Mouse (Mus musculus): ENCODE measurements around the gene Arhgap22. TPM values are rescaled to one million over a fixed set of nuclear protein-coding genes. Genes with fewer than 3 reads are reported as not detected.

The Arhgap22 gene
- polyA plus RNA-seq, 1 experiment from 2014 or later, result 6.7 TPM

DNA sequence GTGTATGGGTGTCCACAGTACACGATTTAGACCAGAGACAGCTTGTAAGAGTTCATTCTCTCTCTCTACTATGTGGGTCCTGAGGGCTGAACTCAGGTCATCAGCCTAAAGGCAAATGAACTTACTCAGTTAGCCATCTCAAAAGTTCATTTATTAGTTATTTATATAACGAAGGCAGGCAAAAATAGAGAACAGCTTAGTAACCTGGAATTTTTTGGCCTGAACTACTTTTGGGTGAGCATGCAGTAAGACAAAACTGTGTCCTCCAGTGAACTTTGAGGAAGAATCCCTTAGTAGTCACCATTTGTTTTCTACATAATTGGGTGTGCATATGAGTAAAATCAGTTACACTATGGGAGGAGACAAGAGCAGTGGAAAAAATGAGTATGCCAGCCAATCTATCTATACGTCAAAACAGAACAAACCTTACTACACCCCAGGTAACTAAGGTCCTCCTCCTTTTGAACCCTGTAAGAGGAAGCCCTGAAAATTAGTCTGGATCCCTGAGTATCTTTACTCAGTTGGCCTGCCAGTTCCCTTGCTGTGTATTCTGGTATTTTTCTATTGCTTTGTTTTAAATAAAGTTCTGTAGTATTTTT, 204.6 kb downstream of the Arhgap22 start:
- Histone ChIP-seq H3K27me3 (ENCODE audit: insufficient read depth, low read length) (no peaks in the 10 kb centered on the region), H3K4me3 (ENCODE audit: low read depth, low read length) (no peak overlapping the region), H3K36me3 (ENCODE audit: insufficient read depth) (no peaks in the 10 kb centered on the region), H3K9ac (no peak overlapping the region), H3K27ac (ENCODE audit: low read depth) (no peak overlapping the region), H3K9me3 (ENCODE audit: low read depth, low read length) (no peaks in the 10 kb centered on the region), H3K4me2 (no peak overlapping the region), H3K4me1 (ENCODE audit: insufficient read depth) (no peaks in the 10 kb centered on the region)
- TF ChIP-seq CTCF (IDR thresholded peaks at IDR 0.05; ENCODE audit: low read depth), result no peak
- no peak for ATAC-seq (ENCODE audit: insufficient read depth)
- WGBS, result 91% methylated on average over 3 of the region's 3 CpGs
- DNase-seq, result no peak

Other genes starting within 250 kb of the Arhgap22 start
- gene Lrrc18, start 222.6 kb upstream of the Arhgap22 start, polyA plus RNA-seq (2014; fragmentation: Nextera tagmentation; extraction: Ambion mirVana), result 0.15 and 0.25 TPM in 2 replicates
- 0.27 and 0.57 TPM in 2 replicates for gene Wdfy4, start 28.5 kb upstream of the Arhgap22 start, polyA plus RNA-seq (2014; fragmentation: Nextera tagmentation; extraction: Ambion mirVana)
- gene Mapk8, start 233.1 kb downstream of the Arhgap22 start, polyA plus RNA-seq (2014; fragmentation: Nextera tagmentation; extraction: Ambion mirVana), result 17.1 and 17.5 TPM in 2 replicates